Mouse (Mus musculus) thymus, postnatal 0 days (tissue): ENCODE measurements around the gene Asic2. TPM values are rescaled to one million over a fixed set of nuclear protein-coding genes. Genes with fewer than 3 reads are reported as not detected.

Source experiments
- DNase-seq: peaks from one replicate; pipeline ENCODE4 v3.0.0-alpha.2; 2015; ENCODE audit warnings: low spot score
- polyA plus RNA-seq: library from polyadenylated mRNA; unstranded; fragments of >200 nt; fragmentation: Nextera tagmentation; extraction: Ambion mirVana; gene quantifications from 2 replicates; pipeline ENCODE4 v1.2.1, GENCODE M21; 2015

Gene Asic2
- polyA plus RNA-seq, 1 experiment from 2014 or later, result not detected

GRCm38 (mm10) chr11:81612798-81613540, 355.3 kb downstream of the Asic2 start:
- peak; percentile 66 for DNase-seq

GRCm38 (mm10) chr11:81611948-81612797, 356.1 kb downstream of the Asic2 start:
- DNase-seq, result no peak

GRCm38 (mm10) chr11:81610506-81610905, 357.8 kb downstream of the Asic2 start:
- no peak for DNase-seq

GRCm38 (mm10) chr11:81602971-81603370, 365.3 kb downstream of the Asic2 start:
- DNase-seq, result no peak

- DNase-seq, result no peak
Measured at GRCm38 (mm10) chr11:81601736-81602135, 366.5 kb downstream of the Asic2 start.

- no peak for DNase-seq
Measured at GRCm38 (mm10) chr11:81597601-81598000, 370.7 kb downstream of the Asic2 start.

- no peak for DNase-seq
Measured at GRCm38 (mm10) chr11:81595235-81595634, 373.0 kb downstream of the Asic2 start.

- no peak for DNase-seq
Measured at GRCm38 (mm10) chr11:81592776-81593175, 375.5 kb downstream of the Asic2 start.

GRCm38 (mm10) chr11:81590911-81591310, 377.3 kb downstream of the Asic2 start:
- DNase-seq, result no peak

- peak; percentile 28 for DNase-seq
Measured at GRCm38 (mm10) chr11:81588630-81589029, 379.6 kb downstream of the Asic2 start.

- no peak for DNase-seq
Measured at GRCm38 (mm10) chr11:81587942-81588341, 380.3 kb downstream of the Asic2 start.

GRCm38 (mm10) chr11:81587114-81587513, 381.1 kb downstream of the Asic2 start:
- no peak for DNase-seq

- no peak for DNase-seq
Measured at GRCm38 (mm10) chr11:81584506-81584905, 383.8 kb downstream of the Asic2 start.

GRCm38 (mm10) chr11:81583195-81583594, 385.1 kb downstream of the Asic2 start:
- DNase-seq, result no peak

GRCm38 (mm10) chr11:81582161-81582560, 386.1 kb downstream of the Asic2 start:
- no peak for DNase-seq

GRCm38 (mm10) chr11:81579753-81580152, 388.5 kb downstream of the Asic2 start:
- no peak for DNase-seq

- no peak for DNase-seq
Measured at GRCm38 (mm10) chr11:81570406-81570805, 397.9 kb downstream of the Asic2 start.

- no peak for DNase-seq
Measured at GRCm38 (mm10) chr11:81564857-81565256, 403.4 kb downstream of the Asic2 start.

GRCm38 (mm10) chr11:81560374-81560773, 407.9 kb downstream of the Asic2 start:
- no peak for DNase-seq

- no peak for DNase-seq
Measured at GRCm38 (mm10) chr11:81543189-81543588, 425.1 kb downstream of the Asic2 start.

GRCm38 (mm10) chr11:81535121-81535717, 433.0 kb downstream of the Asic2 start:
- no peak for DNase-seq

- no peak for DNase-seq
Measured at GRCm38 (mm10) chr11:81534686-81535085, 433.6 kb downstream of the Asic2 start.
